Mouse (Mus musculus): Measurements from ENCODE around the gene Sh2d3c. TPM values are rescaled to one million over a fixed set of nuclear protein-coding genes. Genes with fewer than 3 reads are reported as not detected.

The Sh2d3c gene
- polyA plus RNA-seq, 1 experiment: 0.52 TPM

DNA sequence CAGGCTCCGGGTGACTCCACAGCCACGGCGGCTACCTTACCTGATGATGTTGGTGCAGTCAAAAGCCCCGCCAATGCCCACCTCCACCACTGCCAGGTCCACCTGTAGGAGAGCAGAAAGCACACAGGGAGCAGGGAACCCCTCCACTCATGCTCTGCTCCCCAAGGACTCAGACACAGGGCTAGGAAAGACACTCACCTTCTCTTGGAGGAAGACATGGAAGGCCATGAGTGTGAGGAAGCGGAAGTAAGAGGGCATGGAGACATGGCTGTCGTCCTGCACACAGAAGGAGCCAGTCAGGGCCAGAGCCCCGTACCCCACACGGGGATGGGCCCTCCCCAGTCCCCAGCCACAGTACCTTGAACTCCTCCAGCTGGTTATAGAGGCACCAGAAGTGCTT, 33.3 kb upstream of the Sh2d3c start:
- no peak overlapping the region for H3ac ChIP-seq (ENCODE audit: control insufficient read depth, insufficient read length)
- no peak overlapping the region for H3K4me3 ChIP-seq
- H3K79me2 ChIP-seq (ENCODE audit: control insufficient read depth, insufficient read depth): no peaks in the 10 kb centered on the region
- TF ChIP-seq REST (IDR thresholded peaks at IDR 0.05; ENCODE audit: insufficient read depth, insufficient read length) (no peak), POLR2A (IDR thresholded peaks at IDR 0.05; ENCODE audit: insufficient read length, low read depth) (no peak), E2F4 (IDR thresholded peaks at IDR 0.05; ENCODE audit: insufficient read depth) (no peak), SRF (IDR thresholded peaks at IDR 0.05; ENCODE audit: control insufficient read depth, insufficient read length, low read depth) (no peak), TCF3 (IDR thresholded peaks at IDR 0.05; ENCODE audit: insufficient read length, low read depth) (no peak), USF1 (IDR thresholded peaks at IDR 0.05; ENCODE audit: low read depth) (no peak), MYOD1 (IDR thresholded peaks at IDR 0.05; ENCODE audit: control insufficient read depth in 1 of 3, insufficient read length in 2 of 3, low read depth in 2 of 3) (no peak), MYOG (IDR thresholded peaks at IDR 0.05; ENCODE audit: control insufficient read depth in 1 of 3, insufficient read depth in 1 of 3, insufficient read length in 2 of 3, low read depth in 2 of 3) (no peak), TCF12 (IDR thresholded peaks at IDR 0.05; ENCODE audit: insufficient read depth, poor library complexity, severe bottlenecking) (no peak), MAX (IDR thresholded peaks at IDR 0.05; ENCODE audit: low read depth) (no peak), POLR2AphosphoS2 (IDR thresholded peaks at IDR 0.05; ENCODE audit: insufficient read length, low read depth) (no peak), CEBPB (IDR thresholded peaks at IDR 0.05; ENCODE audit: insufficient read depth, poor library complexity, severe bottlenecking) (no peak)
- H3K4me2 ChIP-seq (ENCODE audit: low read depth): no peak overlapping the region
- H3K36me3 ChIP-seq (ENCODE audit: control insufficient read depth, insufficient read depth): peaks cover 4% of the 10 kb centered on the region
- no peaks in the 10 kb centered on the region for H3K27me3 ChIP-seq (ENCODE audit: control insufficient read depth, insufficient read depth, insufficient read length)

DNA sequence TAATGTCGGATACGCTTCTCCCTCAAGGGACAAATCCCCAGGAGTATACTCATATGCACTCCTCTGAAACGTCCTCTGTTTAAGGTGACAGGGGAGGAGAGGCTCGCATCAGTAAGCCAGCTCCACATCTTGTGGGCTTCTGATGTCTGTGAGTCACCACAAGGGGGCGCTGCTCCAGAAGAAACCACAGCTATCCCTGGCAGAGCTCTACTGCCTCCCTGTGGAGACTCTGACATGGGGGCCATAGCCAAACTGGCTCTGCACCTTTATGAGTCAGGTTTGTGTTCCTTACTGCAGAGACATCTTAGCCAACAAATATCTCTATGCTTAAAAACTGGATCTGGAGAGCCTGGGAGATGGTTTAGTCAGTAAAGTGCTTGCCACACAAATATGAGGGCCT, 31.4 kb upstream of the Sh2d3c start:
- Histone ChIP-seq H3K36me3 (ENCODE audit: control insufficient read depth, insufficient read depth) (peaks cover 4% of the 10 kb centered on the region), H3K4me2 (ENCODE audit: low read depth) (no peak overlapping the region)

DNA sequence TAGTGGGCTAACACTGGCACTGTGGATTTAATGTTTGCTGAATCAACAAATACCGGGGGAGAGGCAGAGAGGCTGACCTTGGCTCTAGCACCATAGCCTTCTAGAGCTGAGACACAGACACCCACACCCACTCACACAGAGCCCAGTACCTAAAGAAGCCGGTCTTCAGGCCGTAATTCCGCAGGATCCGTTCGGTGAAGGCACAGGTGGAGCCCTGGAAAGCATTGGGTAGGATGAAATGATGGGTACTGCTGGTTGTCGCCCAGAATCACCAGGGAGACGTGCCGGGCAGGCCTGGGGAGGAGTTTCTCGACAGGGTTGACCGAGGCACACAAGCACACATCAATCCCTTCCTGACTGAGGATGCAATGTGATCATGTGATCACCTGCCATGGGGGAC, 29.8 kb upstream of the Sh2d3c start:
- Histone ChIP-seq H3K79me2 (ENCODE audit: control insufficient read depth, insufficient read depth) (peaks cover 7% of the 10 kb centered on the region), H3ac (ENCODE audit: control insufficient read depth, insufficient read length) (no peak overlapping the region), H3K4me2 (ENCODE audit: low read depth) (no peak overlapping the region), H3K27me3 (ENCODE audit: control insufficient read depth, insufficient read depth, insufficient read length) (no peaks in the 10 kb centered on the region), H3K36me3 (ENCODE audit: control insufficient read depth, insufficient read depth) (peaks cover 4% of the 10 kb centered on the region), H3K4me3 (no peak overlapping the region)
- TF ChIP-seq TCF12 (IDR thresholded peaks at IDR 0.05; ENCODE audit: insufficient read depth, poor library complexity, severe bottlenecking) (no peak), CEBPB (IDR thresholded peaks at IDR 0.05; ENCODE audit: insufficient read depth, poor library complexity, severe bottlenecking) (no peak), SRF (IDR thresholded peaks at IDR 0.05; ENCODE audit: control insufficient read depth, insufficient read length, low read depth) (no peak), POLR2AphosphoS2 (IDR thresholded peaks at IDR 0.05; ENCODE audit: insufficient read length, low read depth) (no peak), MYOG (IDR thresholded peaks at IDR 0.05; ENCODE audit: control insufficient read depth in 1 of 3, insufficient read depth in 1 of 3, insufficient read length in 2 of 3, low read depth in 2 of 3) (no peak), MYOD1 (IDR thresholded peaks at IDR 0.05; ENCODE audit: control insufficient read depth in 1 of 3, insufficient read length in 2 of 3, low read depth in 2 of 3) (no peak), MAX (IDR thresholded peaks at IDR 0.05; ENCODE audit: low read depth) (no peak)

More for the DNA sequence above, 31.4 kb upstream of the Sh2d3c start:
- TF ChIP-seq MYOD1 (IDR thresholded peaks at IDR 0.05; ENCODE audit: control insufficient read depth in 1 of 3, insufficient read length in 2 of 3, low read depth in 2 of 3) (no peak), MYOG (IDR thresholded peaks at IDR 0.05; ENCODE audit: control insufficient read depth in 1 of 3, insufficient read depth in 1 of 3, insufficient read length in 2 of 3, low read depth in 2 of 3) (no peak), E2F4 (IDR thresholded peaks at IDR 0.05; ENCODE audit: insufficient read depth) (no peak), USF1 (IDR thresholded peaks at IDR 0.05; ENCODE audit: low read depth) (no peak), POLR2A (IDR thresholded peaks at IDR 0.05; ENCODE audit: insufficient read length, low read depth) (no peak), MAX (IDR thresholded peaks at IDR 0.05; ENCODE audit: low read depth) (no peak), REST (IDR thresholded peaks at IDR 0.05; ENCODE audit: insufficient read depth, insufficient read length) (no peak)
- H3K27me3 ChIP-seq (ENCODE audit: control insufficient read depth, insufficient read depth, insufficient read length): no peaks in the 10 kb centered on the region
- H3K4me3 ChIP-seq: no peak overlapping the region
- H3K79me2 ChIP-seq (ENCODE audit: control insufficient read depth, insufficient read depth): peaks cover 7% of the 10 kb centered on the region
- H3ac ChIP-seq (ENCODE audit: control insufficient read depth, insufficient read length): no peak overlapping the region

DNA sequence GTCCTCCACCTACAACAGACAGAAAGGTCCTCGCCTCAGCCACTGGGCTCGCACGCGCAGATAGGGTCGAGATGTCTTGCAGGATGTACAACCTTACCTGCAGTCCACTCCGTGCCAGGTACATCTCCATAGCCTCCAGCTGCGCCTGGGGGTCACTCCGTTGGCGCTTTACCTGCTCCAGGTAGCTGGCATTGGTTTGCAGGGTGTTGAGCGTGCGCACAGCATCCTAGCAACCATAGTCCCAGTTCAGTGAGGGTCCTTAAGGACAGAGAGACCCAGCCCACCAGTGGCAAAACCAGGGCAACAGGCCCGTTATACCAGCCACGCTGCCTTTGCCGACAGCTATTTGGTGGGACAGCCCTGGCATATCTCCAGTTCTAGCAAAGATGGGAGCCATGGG, 28.4 kb upstream of the Sh2d3c start:
- Histone ChIP-seq H3K4me3 (peak overlapping the region; percentile 75), H3K4me2 (ENCODE audit: low read depth) (peak overlapping the region; percentile 99), H3K36me3 (ENCODE audit: control insufficient read depth, insufficient read depth) (no peaks in the 10 kb centered on the region), H3K27me3 (ENCODE audit: control insufficient read depth, insufficient read depth, insufficient read length) (no peaks in the 10 kb centered on the region), H3ac (ENCODE audit: control insufficient read depth, insufficient read length) (no peak overlapping the region), H3K79me2 (ENCODE audit: control insufficient read depth, insufficient read depth) (peaks cover 7% of the 10 kb centered on the region)
- TF ChIP-seq SRF (IDR thresholded peaks at IDR 0.05; ENCODE audit: control insufficient read depth, insufficient read length, low read depth): no peak
- no peak for TF ChIP-seq MAX (IDR thresholded peaks at IDR 0.05; ENCODE audit: low read depth)
- TF ChIP-seq USF1 (IDR thresholded peaks at IDR 0.05; ENCODE audit: low read depth): no peak
- TF ChIP-seq MYOD1 (IDR thresholded peaks at IDR 0.05; ENCODE audit: control insufficient read depth in 1 of 3, insufficient read length in 2 of 3, low read depth in 2 of 3): no peak
- no peak for TF ChIP-seq TCF3 (IDR thresholded peaks at IDR 0.05; ENCODE audit: insufficient read length, low read depth)
- no peak for TF ChIP-seq REST (IDR thresholded peaks at IDR 0.05; ENCODE audit: insufficient read depth, insufficient read length)
- TF ChIP-seq E2F4 (IDR thresholded peaks at IDR 0.05; ENCODE audit: insufficient read depth): no peak
- TF ChIP-seq TCF12 (IDR thresholded peaks at IDR 0.05; ENCODE audit: insufficient read depth, poor library complexity, severe bottlenecking): no peak
- no peak for TF ChIP-seq POLR2AphosphoS2 (IDR thresholded peaks at IDR 0.05; ENCODE audit: insufficient read length, low read depth)
- TF ChIP-seq POLR2A (IDR thresholded peaks at IDR 0.05; ENCODE audit: insufficient read length, low read depth): no peak
- TF ChIP-seq CEBPB (IDR thresholded peaks at IDR 0.05; ENCODE audit: insufficient read depth, poor library complexity, severe bottlenecking): no peak
- no peak for TF ChIP-seq MYOG (IDR thresholded peaks at IDR 0.05; ENCODE audit: control insufficient read depth in 1 of 3, insufficient read depth in 1 of 3, insufficient read length in 2 of 3, low read depth in 2 of 3)

DNA sequence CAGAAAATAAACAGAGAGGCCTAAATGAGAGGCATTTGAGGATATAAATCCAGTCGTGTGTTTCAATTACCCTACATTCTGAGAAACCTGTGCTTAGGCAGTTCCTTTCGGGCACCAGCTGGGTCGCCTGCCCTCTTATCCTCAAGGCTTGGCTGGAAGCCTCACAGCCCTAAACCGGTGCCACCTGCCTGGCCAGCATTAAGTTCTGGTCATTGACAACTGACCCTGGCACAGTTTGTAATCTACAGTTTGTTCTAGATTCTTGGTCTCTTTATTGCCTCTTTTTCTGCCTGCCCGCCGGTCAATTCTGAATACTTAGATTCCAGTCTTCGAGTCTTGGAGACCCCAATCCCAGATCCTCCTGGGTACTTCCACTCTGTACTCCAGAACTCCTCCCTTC, 27.6 kb upstream of the Sh2d3c start:
- Histone ChIP-seq H3ac (ENCODE audit: control insufficient read depth, insufficient read length) (peak overlapping the region; percentile 12), H3K79me2 (ENCODE audit: control insufficient read depth, insufficient read depth) (peaks cover 7% of the 10 kb centered on the region), H3K4me3 (peak overlapping the region; percentile 75), H3K27me3 (ENCODE audit: control insufficient read depth, insufficient read depth, insufficient read length) (no peaks in the 10 kb centered on the region), H3K4me2 (ENCODE audit: low read depth) (peak overlapping the region; percentile 99), H3K36me3 (ENCODE audit: control insufficient read depth, insufficient read depth) (no peaks in the 10 kb centered on the region)
- TF ChIP-seq MYOD1 (IDR thresholded peaks at IDR 0.05; ENCODE audit: control insufficient read depth in 1 of 3, insufficient read length in 2 of 3, low read depth in 2 of 3) (peak in 1 of 3 experiments; percentile 17), POLR2A (IDR thresholded peaks at IDR 0.05; ENCODE audit: insufficient read length, low read depth) (no peak)

Measured in myocyte (in vitro differentiated cells).